Mouse (Mus musculus) bone marrow, adult 2 months (tissue): ENCODE results near the gene Celsr1. TPM values are rescaled to one million over a fixed set of nuclear protein-coding genes. Genes with fewer than 3 reads are reported as not detected.

Source experiments
- H3K27ac ChIP-seq: fragments of 200-500 bp; 2 replicates; pipeline ENCODE4 v1.5.1; 2012; ENCODE audit warnings: low read depth, mild to moderate bottlenecking, control low read depth, inconsistent platforms, low read length; ENCODE audit not compliant: control insufficient read depth, poor library complexity, insufficient read depth
- H3K4me1 ChIP-seq: fragments of 200-500 bp; 2 replicates; pipeline ENCODE4 v1.6.1; 2011; ENCODE audit warnings: low read length; ENCODE audit not compliant: control insufficient read depth, insufficient read depth
- H3K4me3 ChIP-seq: fragments of 200-500 bp; replicated peaks from 2 replicates; pipeline ENCODE3; 2011; ENCODE audit warnings: mild to moderate bottlenecking, low read depth, low read length, control low read depth; ENCODE audit not compliant: control insufficient read depth
- CTCF ChIP-seq: fragments of 200-500 bp; IDR thresholded peaks from 2 replicates; pipeline ENCODE4 v1.5.1; 2011; ENCODE audit warnings: low read length, control low read depth; ENCODE audit not compliant: control insufficient read depth, insufficient read depth
- POLR2A ChIP-seq: fragments of 200-500 bp; IDR thresholded peaks from 2 replicates; pipeline ENCODE4 v1.6.1; 2011; ENCODE audit warnings: low read depth, mild to moderate bottlenecking, control low read depth, low read length, borderline replicate concordance; ENCODE audit not compliant: control insufficient read depth
- WGBS: fragments of 180-500 bp; shearing (Covaris S2); methylation state at CpG from one replicate; pipeline ENCODE4 v1.1.7; 2018; 5-methylcytosine and 5-hydroxymethylcytosine counted together
- polyA plus RNA-seq: library from polyadenylated mRNA; stranded (reverse); fragments of >200 nt; gene quantifications from 2 replicates; pipeline ENCODE4 v1.2.4, GENCODE M21; 2011; ENCODE audit warnings: low replicate concordance; ENCODE audit not compliant: missing spikeins, insufficient read depth, insufficient read length

The Celsr1 gene
- polyA plus RNA-seq, 1 experiment: 4.2 TPM

DNA sequence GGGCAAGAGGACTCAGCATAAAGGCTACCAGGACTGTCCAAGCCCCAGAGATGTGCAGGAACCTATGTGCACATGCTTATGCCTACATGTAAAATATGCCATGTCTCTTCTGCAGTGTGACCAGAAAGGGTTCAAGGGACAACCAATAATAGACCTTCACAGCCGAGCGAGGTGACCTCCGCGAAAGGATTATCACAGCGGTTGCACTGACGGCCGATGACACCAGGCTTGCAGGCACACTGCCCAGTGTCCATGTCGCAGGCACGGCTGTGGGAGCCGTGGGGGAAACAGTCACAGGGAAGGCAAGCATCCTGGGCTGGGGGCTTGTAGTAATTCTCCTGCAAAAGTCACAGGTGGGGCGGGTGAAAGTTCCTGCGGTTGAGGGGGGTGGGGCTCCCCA, 105.4 kb downstream of the Celsr1 start:
- WGBS: 86% methylated on average over 12 of the region's 12 CpGs
- no peak for TF ChIP-seq POLR2A
- no peak for TF ChIP-seq CTCF
- Histone ChIP-seq H3K4me1 (no peaks in the 10 kb centered on the region), H3K27ac (no peak overlapping the region), H3K4me3 (no peak overlapping the region)

DNA sequence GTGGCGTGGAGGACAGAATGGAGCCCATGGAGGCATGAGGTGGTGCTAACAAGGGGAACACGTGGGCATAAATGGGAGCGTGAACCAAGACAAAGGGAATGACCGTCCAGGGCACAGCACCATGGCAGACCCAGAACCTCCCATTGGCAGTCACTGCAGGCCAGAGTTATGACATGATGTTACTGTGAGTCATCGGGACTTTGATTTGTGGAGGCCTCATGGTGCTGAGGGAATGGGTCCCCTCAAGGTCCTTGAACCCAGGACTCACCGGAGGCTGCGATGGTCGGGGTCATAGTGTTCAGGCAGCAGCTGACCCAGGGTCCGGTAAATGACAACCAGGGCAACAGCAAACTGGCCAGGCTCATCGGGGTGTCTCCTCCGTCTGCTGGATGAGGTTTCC, 111.7 kb downstream of the Celsr1 start:
- 87% methylated on average over 11 of the region's 11 CpGs for WGBS
- no peak overlapping the region for H3K4me3 ChIP-seq
- TF ChIP-seq CTCF (no peak), POLR2A (no peak)
- H3K4me1 ChIP-seq: no peaks in the 10 kb centered on the region
- H3K27ac ChIP-seq: no peak overlapping the region

DNA sequence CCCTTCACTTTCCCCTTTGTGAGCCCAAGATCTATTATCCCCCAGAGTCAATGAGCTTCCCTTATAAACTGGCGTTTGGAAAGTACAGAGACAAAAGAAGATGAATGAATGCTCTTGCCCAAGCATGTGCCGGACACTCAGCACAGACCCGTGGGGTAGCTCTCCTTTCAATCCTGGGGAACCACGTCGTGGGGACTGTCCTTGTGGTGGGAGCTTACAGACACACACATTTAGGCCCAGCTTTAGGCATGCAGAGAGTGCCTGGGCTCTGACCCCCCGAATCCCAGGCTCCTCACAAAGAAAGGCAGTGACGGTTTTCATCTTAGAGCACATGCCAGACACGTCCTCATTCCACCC, 113.7 kb downstream of the Celsr1 start:
- Histone ChIP-seq H3K4me1 (no peaks in the 10 kb centered on the region), H3K4me3 (no peak overlapping the region), H3K27ac (no peak overlapping the region)
- no peak for TF ChIP-seq CTCF
- TF ChIP-seq POLR2A: no peak
- 84% methylated on average over 8 of the region's 8 CpGs for WGBS

DNA sequence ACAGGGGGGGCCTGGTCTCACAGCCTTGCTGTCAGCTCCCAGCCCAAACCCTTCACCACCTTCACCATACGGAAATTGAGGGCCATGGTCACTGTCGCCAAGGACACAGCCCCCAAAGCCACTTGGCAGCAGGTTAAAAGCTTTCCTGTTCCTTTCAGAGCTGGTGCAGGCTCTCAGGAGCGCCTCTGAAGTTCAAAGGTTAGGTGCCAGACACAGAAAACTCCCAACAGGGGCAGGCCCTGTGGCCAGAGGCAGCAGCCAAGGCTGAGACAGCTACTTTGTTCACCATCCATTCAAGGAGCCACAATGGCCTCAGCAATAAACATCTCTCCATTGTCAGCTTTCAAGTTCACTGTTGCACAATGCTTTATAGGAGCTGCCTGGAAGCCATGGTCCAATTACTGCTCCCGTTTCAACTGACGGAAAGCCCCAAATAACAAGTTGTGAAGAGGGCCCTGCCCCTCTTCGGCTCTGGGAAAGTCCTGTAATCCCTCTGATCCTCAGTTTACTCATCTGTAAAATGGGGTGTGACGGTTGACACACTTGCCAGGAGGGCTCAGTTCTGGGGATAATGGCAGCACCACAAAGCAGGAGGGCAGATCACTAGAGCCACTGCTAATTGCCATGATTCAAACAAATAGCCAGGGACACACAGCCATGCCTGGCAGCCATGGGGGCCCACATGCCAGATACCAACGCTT, 114.2 kb downstream of the Celsr1 start:
- TF ChIP-seq POLR2A: no peak
- TF ChIP-seq CTCF: no peak
- Histone ChIP-seq H3K4me1 (no peaks in the 10 kb centered on the region), H3K27ac (no peak overlapping the region), H3K4me3 (no peak overlapping the region)
- WGBS: 79% methylated on average over 8 of the region's 8 CpGs

DNA sequence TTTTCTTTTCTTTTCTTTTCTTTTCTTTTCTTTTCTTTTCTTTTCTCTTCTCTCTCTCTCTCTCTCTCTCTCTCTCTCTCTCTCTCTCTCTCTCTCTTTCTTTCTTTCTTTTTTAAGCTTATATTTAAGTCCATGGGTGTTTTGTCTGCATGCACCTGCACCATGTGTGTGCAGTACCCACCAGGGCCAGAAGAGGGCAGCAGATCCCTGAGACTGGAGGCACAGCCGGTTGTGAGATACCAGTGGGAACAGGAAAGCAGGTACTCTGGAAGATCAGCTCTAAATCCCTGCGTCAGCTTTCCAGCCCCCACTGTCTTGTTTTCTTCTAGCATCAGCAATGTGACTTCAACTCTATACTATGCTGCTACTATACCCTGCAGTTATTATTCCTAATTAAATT, 120.0 kb downstream of the Celsr1 start:
- peaks cover 3% of the 10 kb centered on the region for H3K4me1 ChIP-seq
- TF ChIP-seq POLR2A (no peak), CTCF (peak; percentile 99)
- no peak overlapping the region for H3K27ac ChIP-seq
- H3K4me3 ChIP-seq: no peak overlapping the region
- WGBS: 50% methylated on average over 2 of the region's 2 CpGs

DNA sequence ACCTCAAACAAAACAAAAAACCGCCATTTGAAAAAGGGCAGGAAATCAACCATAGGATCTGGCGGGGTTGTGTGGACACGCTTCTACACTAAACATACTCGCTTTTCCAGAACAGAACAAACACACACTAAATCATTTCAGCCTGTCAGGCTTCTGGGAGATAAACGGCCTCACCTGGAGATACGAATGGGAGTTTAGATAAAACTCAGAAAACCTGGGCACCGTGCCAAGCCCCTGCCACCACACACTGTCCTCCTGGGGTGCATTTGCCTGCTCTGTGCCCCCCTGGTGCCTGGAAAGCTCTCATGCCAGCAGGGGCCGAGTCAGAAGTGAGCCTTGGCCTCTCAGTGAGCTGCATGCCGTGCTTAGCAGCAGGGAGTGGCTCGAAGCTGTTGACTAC, 123.6 kb downstream of the Celsr1 start:
- H3K4me1 ChIP-seq: peaks cover 3% of the 10 kb centered on the region
- H3K4me3 ChIP-seq: no peak overlapping the region
- TF ChIP-seq CTCF: no peak
- TF ChIP-seq POLR2A: no peak
- H3K27ac ChIP-seq: no peak overlapping the region
- WGBS: 23% methylated on average over 10 of the region's 10 CpGs

DNA sequence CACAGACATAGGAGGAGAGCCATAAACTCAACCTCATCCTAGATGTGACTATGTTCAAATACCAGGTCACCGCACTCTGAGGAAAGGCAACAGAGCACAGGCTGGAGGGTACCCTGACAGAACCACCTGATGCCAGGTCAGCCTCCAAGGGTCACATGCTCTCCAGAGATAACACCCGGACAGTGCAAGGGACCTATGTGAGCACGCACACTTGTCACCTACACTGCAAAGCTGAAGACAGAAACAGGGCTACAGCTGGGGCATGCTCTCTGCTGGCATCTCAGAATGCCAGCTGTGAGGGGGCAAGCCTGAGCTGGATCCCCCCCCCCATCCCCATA, 124.1 kb downstream of the Celsr1 start:
- Histone ChIP-seq H3K4me3 (no peak overlapping the region), H3K4me1 (peaks cover 3% of the 10 kb centered on the region), H3K27ac (no peak overlapping the region)
- 59% methylated on average over 3 of the region's 3 CpGs for WGBS
- TF ChIP-seq CTCF: no peak
- no peak for TF ChIP-seq POLR2A

DNA sequence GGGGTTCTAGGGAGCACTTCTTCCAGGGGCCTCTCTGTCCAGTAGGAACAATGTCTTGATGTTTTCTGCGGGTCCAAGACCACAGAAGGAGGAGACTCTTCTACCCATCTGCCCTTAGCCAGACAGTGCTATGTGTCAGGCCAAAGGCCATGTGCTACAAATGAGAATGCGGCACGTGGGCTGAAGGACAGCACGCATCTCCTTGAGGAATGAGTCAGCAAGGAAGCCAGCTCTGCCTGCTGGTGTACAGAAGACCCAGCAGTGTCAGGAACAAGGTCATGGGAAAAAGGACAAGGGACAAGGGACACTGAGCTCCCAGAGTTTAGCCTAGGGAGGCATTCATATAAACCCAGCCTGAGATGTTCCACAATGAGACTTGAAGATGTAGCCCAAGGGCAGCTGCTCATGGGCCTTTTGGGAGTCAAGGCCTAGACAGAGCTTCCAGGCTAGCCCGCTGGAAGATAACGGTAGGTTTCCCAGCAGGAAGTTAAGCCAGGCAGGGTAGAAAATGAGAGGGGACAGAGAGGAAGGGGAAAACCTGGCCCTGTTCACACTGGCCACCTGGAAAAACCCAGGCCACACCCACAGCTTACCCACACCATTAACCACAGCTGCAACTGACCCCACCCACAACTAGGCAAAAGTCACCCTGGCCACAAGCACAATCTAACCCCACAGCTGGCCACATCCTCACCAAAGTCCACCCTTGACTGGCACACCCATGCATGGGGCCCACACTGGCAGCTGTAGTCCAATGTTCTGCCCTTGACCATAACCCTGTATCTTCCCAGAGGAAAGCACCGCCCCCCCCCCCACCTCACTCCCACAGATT, 124.7 kb downstream of the Celsr1 start:
- 45% methylated on average over 7 of the region's 7 CpGs for WGBS
- Histone ChIP-seq H3K27ac (no peak overlapping the region), H3K4me3 (no peak overlapping the region), H3K4me1 (peaks cover 3% of the 10 kb centered on the region)
- no peak for TF ChIP-seq CTCF
